Mouse (Mus musculus) limb, embryonic 13.5 days (tissue): ENCODE measurements around the gene Evc. TPM values are rescaled to one million over a fixed set of nuclear protein-coding genes. Genes with fewer than 3 reads are reported as not detected.

Experiments used
- ATAC-seq: fragments of 200-750 bp; cut with Nextera tagmentation; 2 replicates; pipeline ENCODE4 v1.8.0; 2017; ENCODE audit warnings: low read depth, moderate number of reproducible peaks, moderate TSS enrichment; ENCODE audit not compliant: low FRiP score
- H3K27ac ChIP-seq: fragments of 300-500 bp; sonication (generic); 2 replicates; pipeline ENCODE4 v1.5.1; 2015; ENCODE audit warnings: inconsistent platforms, mild to moderate bottlenecking, moderate library complexity
- H3K27me3 ChIP-seq: fragments of 300-500 bp; sonication (generic); 2 replicates; pipeline ENCODE4 v1.6.1; 2015; ENCODE audit warnings: mild to moderate bottlenecking, inconsistent platforms
- H3K36me3 ChIP-seq: fragments of 300-500 bp; sonication (generic); 2 replicates; pipeline ENCODE4 v1.6.1; 2015; ENCODE audit warnings: inconsistent platforms, mild to moderate bottlenecking, moderate library complexity
- H3K4me1 ChIP-seq: fragments of 300-500 bp; sonication (generic); 2 replicates; pipeline ENCODE4 v1.6.1; 2015; ENCODE audit warnings: inconsistent platforms
- H3K4me2 ChIP-seq: fragments of 300-500 bp; sonication (generic); replicated peaks from 2 replicates; pipeline ENCODE4 v1.6.1; 2015; ENCODE audit warnings: inconsistent platforms, mild to moderate bottlenecking, moderate library complexity
- H3K4me3 ChIP-seq: fragments of 300-500 bp; sonication (generic); 2 replicates; pipeline ENCODE4 v1.5.1; 2015; ENCODE audit warnings: moderate library complexity, mild to moderate bottlenecking, inconsistent platforms
- H3K9ac ChIP-seq: fragments of 300-500 bp; sonication (generic); 2 replicates; pipeline ENCODE4 v1.6.1; 2015; ENCODE audit warnings: mild to moderate bottlenecking, inconsistent platforms
- H3K9me3 ChIP-seq: fragments of 300-500 bp; sonication (generic); 2 replicates; pipeline ENCODE4 v1.6.1; 2016; ENCODE audit warnings: inconsistent platforms
- WGBS: fragments of 180-500 bp; shearing (Covaris S2); methylation state at CpG from one replicate; pipeline ENCODE4 v1.1.7; 2015; 5-methylcytosine and 5-hydroxymethylcytosine counted together
- polyA plus RNA-seq: library from polyadenylated mRNA; unstranded; fragments of >200 nt; fragmentation: Nextera tagmentation; extraction: Ambion mirVana; gene quantifications from 2 replicates; pipeline ENCODE4 v1.2.1, GENCODE M21; 2015

Evc gene
- polyA plus RNA-seq, 1 experiment from 2014 or later = 33.2 TPM

DNA sequence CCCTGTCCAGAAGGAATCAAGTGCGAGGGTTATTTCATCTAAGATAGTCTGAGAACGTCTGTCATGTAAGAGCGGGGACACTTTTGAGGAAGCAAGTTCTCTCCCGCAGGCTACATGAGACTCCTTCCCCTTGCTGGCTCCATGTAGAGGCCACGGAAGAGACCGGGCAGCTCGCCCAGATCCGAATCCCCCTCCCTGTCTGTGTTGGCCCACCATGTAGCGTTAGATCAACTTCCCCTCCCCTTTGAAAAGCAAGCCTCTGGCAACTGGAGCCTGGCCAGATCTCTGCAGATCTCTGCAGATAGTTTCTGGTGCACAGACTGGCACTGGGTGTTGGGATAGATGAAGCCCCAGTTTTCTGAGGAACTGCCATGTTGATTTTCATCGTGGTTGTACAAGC, 40.0 kb downstream of the Evc start:
- no peak overlapping the region for H3K4me3 ChIP-seq
- H3K9ac ChIP-seq = no peak overlapping the region
- no peak for ATAC-seq
- peaks cover 27% of the 10 kb centered on the region for H3K36me3 ChIP-seq
- no peak overlapping the region for H3K4me2 ChIP-seq
- H3K27me3 ChIP-seq = no peaks in the 10 kb centered on the region
- no peak overlapping the region for H3K27ac ChIP-seq
- H3K4me1 ChIP-seq = no peaks in the 10 kb centered on the region
- H3K9me3 ChIP-seq = no peaks in the 10 kb centered on the region
- WGBS = 83% methylated on average over 10 of the region's 10 CpGs

DNA sequence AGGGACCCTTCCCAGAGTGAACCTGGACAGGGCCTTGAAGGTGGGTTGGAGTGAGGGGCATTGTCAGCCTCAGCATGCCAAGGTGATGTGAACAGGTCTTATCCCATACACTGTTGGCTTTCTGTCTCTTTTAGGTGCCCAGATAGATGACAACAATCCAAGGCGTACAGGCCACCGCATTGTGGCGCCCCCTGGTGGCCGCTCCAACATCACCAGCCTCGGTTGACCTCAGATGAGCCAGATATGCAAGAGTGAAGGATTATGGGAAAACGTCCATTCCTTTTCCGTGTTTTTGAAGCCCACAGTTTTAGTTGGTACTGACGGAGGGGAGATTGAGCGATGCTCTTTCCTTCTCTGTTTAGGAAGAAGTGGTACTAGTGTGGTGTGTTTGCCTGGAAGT, 45.7 kb downstream of the Evc start:
- Histone ChIP-seq H3K4me3 (no peak overlapping the region), H3K9me3 (no peaks in the 10 kb centered on the region), H3K9ac (no peak overlapping the region), H3K36me3 (no peaks in the 10 kb centered on the region), H3K27ac (no peak overlapping the region), H3K27me3 (no peaks in the 10 kb centered on the region), H3K4me2 (no peak overlapping the region), H3K4me1 (no peaks in the 10 kb centered on the region)
- WGBS = 67% methylated on average over 9 of the region's 9 CpGs
- no peak for ATAC-seq

DNA sequence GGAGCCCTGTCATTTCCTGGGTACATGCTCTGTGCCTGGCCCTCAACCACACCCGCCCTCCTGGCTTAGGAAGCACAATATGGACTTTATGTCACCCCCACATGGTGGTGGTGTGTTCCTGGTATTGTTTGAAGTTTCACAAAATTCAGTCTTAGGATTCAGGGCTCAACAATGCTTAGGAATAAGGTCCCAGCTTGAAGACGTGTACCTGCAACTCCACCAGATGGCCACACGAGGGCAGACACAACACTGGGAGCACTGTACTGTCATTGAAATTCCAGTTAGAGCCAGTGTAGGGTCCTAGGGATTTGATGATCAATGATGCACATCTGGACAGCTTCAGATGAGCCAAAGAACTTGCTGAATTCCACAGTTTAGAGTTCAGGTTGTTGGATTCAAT, 47.5 kb downstream of the Evc start:
- Histone ChIP-seq H3K9me3 (no peaks in the 10 kb centered on the region), H3K9ac (no peak overlapping the region), H3K4me1 (no peaks in the 10 kb centered on the region), H3K27ac (no peak overlapping the region), H3K4me3 (no peak overlapping the region), H3K36me3 (no peaks in the 10 kb centered on the region), H3K4me2 (no peak overlapping the region), H3K27me3 (no peaks in the 10 kb centered on the region)
- WGBS = 17% methylated on average over 3 of the region's 3 CpGs
- ATAC-seq = no peak

DNA sequence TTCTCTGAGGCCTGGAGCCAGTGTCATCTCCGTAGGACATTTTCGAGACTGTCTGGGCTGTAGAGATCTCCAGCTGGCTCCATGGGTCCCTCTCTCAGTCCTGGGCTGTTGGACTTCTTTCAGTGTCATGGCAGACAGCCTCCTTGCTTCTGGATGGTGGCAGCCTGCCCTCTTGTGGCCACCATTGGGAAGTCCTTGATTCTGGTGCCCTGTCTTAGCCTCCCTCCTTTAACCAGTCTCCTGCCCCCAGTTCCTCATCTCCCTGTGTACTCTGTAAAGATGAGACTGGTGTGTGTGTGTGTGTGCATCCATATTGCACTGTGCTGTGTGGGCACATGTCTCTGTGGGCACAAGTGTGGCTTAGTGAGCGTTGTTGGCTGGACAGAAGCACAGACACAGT, 48.3 kb downstream of the Evc start:
- ATAC-seq = peak; percentile 55; the same call in 1 of the 2 replicates
- WGBS = 84% methylated on average over 3 of the region's 3 CpGs
- Histone ChIP-seq H3K4me1 (no peaks in the 10 kb centered on the region), H3K27me3 (no peaks in the 10 kb centered on the region), H3K36me3 (no peaks in the 10 kb centered on the region), H3K4me3 (no peak overlapping the region), H3K4me2 (no peak overlapping the region), H3K27ac (no peak overlapping the region), H3K9me3 (no peaks in the 10 kb centered on the region), H3K9ac (no peak overlapping the region)

DNA sequence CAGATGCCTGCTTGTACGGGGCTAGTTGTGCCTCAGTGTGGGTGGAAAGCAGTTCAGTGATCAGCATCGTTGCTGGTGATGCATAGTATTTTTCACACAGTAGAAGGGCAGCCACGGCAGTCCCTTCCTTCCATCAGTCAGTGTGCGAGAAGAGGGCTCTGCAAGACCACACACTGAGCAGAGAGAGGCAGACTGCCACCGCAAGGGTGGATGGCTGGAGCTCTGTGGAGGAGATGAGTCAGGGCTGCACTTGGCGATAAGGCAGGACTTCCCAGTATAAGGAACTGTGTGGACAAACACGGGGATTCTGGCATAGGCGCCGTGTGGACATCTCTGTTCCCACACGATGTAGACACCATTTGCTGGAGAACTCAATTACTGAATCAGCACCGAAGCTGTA, 55.7 kb downstream of the Evc start:
- Histone ChIP-seq H3K4me2 (no peak overlapping the region), H3K4me1 (no peaks in the 10 kb centered on the region), H3K9ac (no peak overlapping the region), H3K27ac (no peak overlapping the region), H3K27me3 (no peaks in the 10 kb centered on the region), H3K36me3 (no peaks in the 10 kb centered on the region), H3K4me3 (no peak overlapping the region), H3K9me3 (no peaks in the 10 kb centered on the region)
- WGBS = 92% methylated on average over 11 of the region's 11 CpGs
- no peak for ATAC-seq

DNA sequence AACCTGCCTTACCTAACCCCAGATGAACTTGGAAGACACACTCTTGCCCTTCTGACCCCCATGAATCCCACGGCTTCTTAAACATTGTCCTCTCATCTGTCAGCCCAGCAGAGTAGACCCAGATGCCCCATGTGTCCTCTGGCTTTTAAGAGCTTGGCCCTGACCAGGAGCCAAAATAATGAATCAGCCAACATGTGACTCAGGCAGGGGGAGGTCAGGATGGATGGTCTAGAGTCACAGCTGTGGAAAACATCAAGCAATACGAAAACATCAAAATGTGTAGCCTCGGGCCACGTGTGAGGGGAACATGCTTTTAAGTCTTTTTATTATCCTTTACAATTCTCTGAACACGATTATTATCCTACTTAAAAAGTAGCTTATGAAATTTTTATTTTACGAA, 72.9 kb downstream of the Evc start:
- 31% methylated on average over 6 of the region's 6 CpGs for WGBS

DNA sequence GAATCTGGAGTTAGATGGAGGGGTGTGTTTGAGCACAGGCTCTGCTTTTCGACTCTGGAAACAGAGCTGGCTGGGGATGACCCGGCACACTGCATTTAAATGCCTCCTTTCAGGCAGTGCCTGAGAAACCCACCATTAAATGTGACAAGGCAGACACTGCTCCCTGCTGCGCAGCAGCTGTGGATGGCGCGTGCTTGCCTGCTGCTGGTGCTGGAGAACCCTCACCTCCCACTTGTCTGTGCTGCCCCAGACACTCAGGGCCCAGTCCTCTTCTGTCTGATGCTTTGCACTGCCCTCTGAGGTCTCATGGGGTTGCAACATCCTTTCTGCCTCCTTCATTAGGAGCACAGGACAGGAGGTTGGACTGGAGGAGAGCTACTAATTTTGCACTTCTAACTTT, 75.0 kb downstream of the Evc start:
- no peak for ATAC-seq
- H3K9me3 ChIP-seq = no peaks in the 10 kb centered on the region
- no peak overlapping the region for H3K4me2 ChIP-seq
- H3K27ac ChIP-seq = no peak overlapping the region
- 58% methylated on average over 5 of the region's 5 CpGs for WGBS
- H3K4me1 ChIP-seq = no peaks in the 10 kb centered on the region
- H3K36me3 ChIP-seq = no peaks in the 10 kb centered on the region
- H3K4me3 ChIP-seq = no peak overlapping the region
- no peak overlapping the region for H3K9ac ChIP-seq
- no peaks in the 10 kb centered on the region for H3K27me3 ChIP-seq

More for the DNA sequence above, 72.9 kb downstream of the Evc start:
- Histone ChIP-seq H3K27me3 (no peaks in the 10 kb centered on the region), H3K9ac (no peak overlapping the region), H3K4me3 (no peak overlapping the region), H3K4me2 (no peak overlapping the region), H3K4me1 (no peaks in the 10 kb centered on the region), H3K36me3 (no peaks in the 10 kb centered on the region), H3K27ac (no peak overlapping the region), H3K9me3 (no peaks in the 10 kb centered on the region)
- ATAC-seq = no peak

DNA sequence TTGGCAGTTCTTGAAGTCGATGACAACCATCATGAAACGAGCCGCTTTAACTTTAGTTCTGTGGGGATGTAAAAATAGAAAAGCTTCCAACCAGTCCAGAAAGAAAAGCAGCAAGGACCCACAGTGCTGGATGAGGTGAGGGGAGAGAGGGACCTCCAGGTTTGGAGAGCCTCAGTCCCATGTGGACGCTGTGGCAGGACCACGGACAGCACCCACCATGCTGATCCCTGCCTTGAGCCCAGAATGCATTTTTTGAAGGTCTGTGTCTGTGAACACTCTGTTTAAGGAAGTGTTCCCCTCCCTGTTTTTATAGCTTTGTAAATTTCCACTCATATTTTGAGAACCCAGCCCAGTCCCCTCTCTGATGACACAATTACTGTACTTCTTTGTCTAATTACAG, 79.5 kb downstream of the Evc start:
- WGBS = 54% methylated on average over 5 of the region's 5 CpGs
- H3K4me1 ChIP-seq = no peaks in the 10 kb centered on the region
- no peaks in the 10 kb centered on the region for H3K36me3 ChIP-seq
- no peak for ATAC-seq
- no peaks in the 10 kb centered on the region for H3K27me3 ChIP-seq
- H3K4me2 ChIP-seq = no peak overlapping the region
- H3K27ac ChIP-seq = no peak overlapping the region
- no peaks in the 10 kb centered on the region for H3K9me3 ChIP-seq
- no peak overlapping the region for H3K9ac ChIP-seq
- no peak overlapping the region for H3K4me3 ChIP-seq

DNA sequence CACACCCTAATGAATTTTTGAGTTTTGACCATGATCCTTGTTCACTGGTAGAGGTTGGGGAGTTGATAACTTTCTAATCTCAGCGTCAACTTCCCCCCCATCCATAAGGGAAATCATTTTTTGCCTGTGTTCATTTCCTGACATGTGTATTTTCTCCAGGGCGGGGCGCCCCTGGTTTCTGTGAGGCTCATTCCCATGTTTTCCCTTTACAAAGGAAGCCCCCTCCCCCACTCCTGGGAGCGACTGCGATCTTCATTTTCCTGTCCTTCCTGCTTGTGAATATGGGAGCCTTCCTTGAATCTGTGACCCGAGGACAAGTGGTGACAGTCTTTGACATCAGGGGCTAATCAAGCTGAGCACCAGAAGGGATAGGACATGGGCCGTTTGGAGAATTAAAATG, 79.9 kb downstream of the Evc start:
- Histone ChIP-seq H3K4me3 (no peak overlapping the region), H3K4me1 (no peaks in the 10 kb centered on the region), H3K27me3 (no peaks in the 10 kb centered on the region), H3K9me3 (no peaks in the 10 kb centered on the region), H3K9ac (no peak overlapping the region), H3K4me2 (no peak overlapping the region), H3K27ac (no peak overlapping the region), H3K36me3 (no peaks in the 10 kb centered on the region)
- 61% methylated on average over 7 of the region's 7 CpGs for WGBS
- ATAC-seq = no peak

DNA sequence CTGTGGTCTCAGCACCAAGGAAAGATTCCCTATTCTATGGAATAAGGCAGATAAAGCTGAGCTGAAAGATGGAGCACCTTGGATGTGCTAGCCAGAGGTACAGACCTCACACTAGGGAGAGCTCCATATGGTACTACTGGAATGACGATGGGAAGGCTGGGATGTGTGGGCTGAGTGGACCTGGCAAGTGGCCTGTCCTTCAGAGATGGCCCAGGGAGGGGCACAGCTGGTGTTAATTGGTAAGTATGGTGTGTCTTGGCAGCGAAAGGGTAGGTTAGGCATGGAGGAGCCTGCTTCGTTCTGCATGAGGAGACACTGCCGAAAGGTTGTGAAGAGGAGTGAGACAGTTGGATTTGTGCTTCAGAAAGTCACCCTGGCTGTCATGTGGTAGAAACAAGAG, 82.2 kb downstream of the Evc start:
- 90% methylated on average over 4 of the region's 4 CpGs for WGBS
- Histone ChIP-seq H3K9ac (no peak overlapping the region), H3K27me3 (no peaks in the 10 kb centered on the region), H3K4me2 (no peak overlapping the region), H3K9me3 (no peaks in the 10 kb centered on the region), H3K36me3 (no peaks in the 10 kb centered on the region), H3K27ac (no peak overlapping the region), H3K4me3 (no peak overlapping the region), H3K4me1 (no peaks in the 10 kb centered on the region)
- ATAC-seq = no peak

DNA sequence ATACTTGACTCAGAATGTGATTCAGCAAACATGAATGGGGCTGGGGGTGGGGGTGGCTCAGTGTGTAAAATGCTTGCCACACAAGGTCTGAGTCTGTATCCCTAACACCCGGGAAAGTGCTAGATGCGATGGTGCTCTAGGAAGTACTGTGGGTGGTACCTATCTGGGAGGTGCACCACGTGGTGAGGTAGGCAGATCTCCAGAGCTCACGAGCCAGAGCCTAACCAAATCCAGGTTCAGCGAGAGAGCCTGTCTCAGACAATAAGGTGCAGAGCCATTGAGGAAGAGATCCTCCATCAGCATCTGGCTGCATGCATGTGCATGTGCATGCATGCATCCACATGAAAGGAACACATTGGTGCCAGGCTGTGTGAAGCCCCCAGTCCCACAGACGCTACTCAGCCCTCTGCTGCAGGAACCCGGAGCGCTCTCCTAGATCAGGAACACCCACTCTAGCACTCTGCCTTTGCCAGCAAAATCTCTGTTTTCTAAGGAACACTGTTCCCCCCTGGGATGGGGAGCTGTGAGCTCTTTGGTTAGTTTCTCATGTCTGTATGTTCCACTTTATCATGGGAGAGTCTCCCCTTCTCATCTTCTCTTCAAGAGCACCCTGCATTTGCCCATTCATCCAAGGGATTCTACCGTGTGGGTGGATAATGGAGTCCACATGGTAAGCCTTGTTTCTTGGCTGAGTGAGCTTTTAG, 84.4 kb downstream of the Evc start:
- no peaks in the 10 kb centered on the region for H3K36me3 ChIP-seq
- H3K4me2 ChIP-seq = no peak overlapping the region
- H3K27ac ChIP-seq = no peak overlapping the region
- ATAC-seq = no peak
- no peak overlapping the region for H3K4me3 ChIP-seq
- WGBS = 74% methylated on average over 9 of the region's 9 CpGs
- peaks cover 7% of the 10 kb centered on the region; the same call in 1 of the 2 replicates for H3K27me3 ChIP-seq
- no peaks in the 10 kb centered on the region for H3K9me3 ChIP-seq
- H3K9ac ChIP-seq = no peak overlapping the region
- no peaks in the 10 kb centered on the region for H3K4me1 ChIP-seq

DNA sequence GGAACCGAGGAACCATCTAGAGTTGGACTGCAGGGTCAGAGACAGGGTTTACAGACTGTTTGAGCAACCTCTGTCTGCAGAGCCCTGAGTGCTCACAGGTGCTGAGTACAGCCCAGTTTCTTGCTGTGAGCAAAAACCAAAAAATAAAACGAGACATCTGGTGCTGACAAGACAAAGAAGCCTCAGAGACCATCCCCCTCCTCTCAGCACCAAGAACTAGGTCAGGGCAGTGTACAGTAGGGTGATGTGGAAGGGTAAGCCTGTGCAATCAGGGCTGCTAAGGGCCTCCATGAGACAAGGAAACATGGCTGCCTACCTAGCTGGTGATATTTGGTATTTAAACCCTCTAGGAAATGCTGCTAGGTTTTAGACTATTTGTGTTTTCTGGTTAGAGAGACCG, 85.1 kb downstream of the Evc start:
- ATAC-seq = no peak
- Histone ChIP-seq H3K4me3 (no peak overlapping the region), H3K27ac (no peak overlapping the region), H3K27me3 (peaks cover 13% of the 10 kb centered on the region), H3K9me3 (no peaks in the 10 kb centered on the region), H3K9ac (no peak overlapping the region), H3K4me2 (no peak overlapping the region), H3K36me3 (no peaks in the 10 kb centered on the region), H3K4me1 (peaks cover under 1% of the 10 kb centered on the region)
- WGBS = 76% methylated on average over 3 of the region's 3 CpGs

DNA sequence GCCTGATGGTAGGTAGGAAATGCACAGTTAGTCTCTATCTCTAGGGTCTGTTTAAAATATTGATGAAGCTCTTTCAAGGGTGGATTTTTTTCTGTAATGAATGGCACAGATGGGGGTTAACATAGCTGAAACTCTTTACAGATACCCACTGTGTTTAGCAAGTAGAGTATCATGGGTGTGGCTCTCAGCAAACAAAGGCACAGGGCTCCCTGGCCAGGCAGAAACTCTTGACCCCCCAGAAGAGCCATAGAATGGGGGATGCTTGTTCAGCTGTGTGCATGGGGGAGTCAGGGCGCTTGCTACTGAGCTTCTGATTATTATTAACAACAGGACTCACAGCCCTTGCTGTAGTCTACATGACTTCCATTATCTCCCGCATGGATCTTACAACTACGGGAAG, 87.8 kb downstream of the Evc start:
- Histone ChIP-seq H3K27me3 (peaks cover 39% of the 10 kb centered on the region), H3K4me2 (no peak overlapping the region), H3K9ac (no peak overlapping the region), H3K4me1 (peaks cover 25% of the 10 kb centered on the region), H3K9me3 (no peaks in the 10 kb centered on the region), H3K27ac (no peak overlapping the region), H3K36me3 (no peaks in the 10 kb centered on the region), H3K4me3 (no peak overlapping the region)
- 83% methylated on average over 3 of the region's 3 CpGs for WGBS
- ATAC-seq = no peak
